Mouse (Mus musculus) kidney, adult 8-10 months (tissue): ENCODE results near the gene St7.

Experiments used
- DNase-seq, 2 experiments: peaks; one replicate each; pipeline ENCODE4 v3.0.0; 2022

St7 gene

GRCm38 (mm10) chr6:17720022-17720421 lies 27.3 kb downstream of the St7 start:
- peak; percentile 27 to 44 for DNase-seq

DNA sequence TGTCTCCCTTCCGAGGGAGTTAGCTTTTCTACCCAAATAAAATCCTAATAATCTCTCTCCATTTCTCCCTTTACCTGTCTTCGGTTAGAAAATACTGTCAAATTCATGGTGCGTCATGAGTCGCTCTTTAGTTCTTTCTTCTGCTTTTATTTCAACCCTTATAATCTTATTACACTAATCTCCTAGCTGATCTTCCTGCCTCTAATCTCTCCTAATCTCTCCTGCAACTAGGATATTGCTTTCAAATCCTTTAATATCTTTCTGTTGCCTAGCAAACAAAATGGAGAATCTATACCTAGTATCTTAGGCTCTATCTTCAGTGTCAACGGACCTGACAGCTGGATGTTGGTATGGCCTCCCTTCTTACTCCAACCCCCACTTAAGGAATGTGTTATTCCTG lies 29.0 kb downstream of the St7 start:
- DNase-seq = no peak

DNA sequence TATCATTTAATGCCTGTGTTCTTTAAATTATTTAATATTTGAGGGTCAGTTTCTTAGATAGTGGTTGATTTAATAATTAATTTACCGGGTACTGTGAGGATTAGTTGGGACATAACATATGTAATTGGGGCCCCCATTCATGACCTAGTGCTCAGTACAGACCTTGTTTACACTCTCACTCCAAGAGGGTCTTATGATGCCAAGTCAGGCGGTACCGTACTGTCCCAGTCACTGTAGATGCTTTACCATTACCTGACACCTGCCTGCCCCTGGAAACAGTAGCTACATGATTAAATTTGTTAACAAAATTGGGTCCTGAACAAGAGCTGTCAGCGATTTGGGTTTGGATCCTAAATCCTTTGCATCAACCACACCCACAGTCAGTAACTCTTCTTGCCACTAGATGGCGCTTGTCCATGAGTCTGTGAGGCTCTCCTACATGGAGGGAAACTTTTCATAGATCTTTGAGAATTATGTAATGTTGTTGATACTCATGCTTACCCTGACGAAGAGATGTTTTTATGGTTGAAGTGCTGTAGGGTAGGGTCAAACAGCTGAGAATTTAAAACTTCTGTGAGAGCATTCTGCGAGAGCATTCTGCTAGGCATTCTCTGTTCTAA lies 33.2 kb downstream of the St7 start:
- peak; percentile 49 to 60 for DNase-seq

- DNase-seq = no peak
Observed at GRCm38 (mm10) chr6:17727241-17727640, 34.5 kb downstream of the St7 start.

DNA sequence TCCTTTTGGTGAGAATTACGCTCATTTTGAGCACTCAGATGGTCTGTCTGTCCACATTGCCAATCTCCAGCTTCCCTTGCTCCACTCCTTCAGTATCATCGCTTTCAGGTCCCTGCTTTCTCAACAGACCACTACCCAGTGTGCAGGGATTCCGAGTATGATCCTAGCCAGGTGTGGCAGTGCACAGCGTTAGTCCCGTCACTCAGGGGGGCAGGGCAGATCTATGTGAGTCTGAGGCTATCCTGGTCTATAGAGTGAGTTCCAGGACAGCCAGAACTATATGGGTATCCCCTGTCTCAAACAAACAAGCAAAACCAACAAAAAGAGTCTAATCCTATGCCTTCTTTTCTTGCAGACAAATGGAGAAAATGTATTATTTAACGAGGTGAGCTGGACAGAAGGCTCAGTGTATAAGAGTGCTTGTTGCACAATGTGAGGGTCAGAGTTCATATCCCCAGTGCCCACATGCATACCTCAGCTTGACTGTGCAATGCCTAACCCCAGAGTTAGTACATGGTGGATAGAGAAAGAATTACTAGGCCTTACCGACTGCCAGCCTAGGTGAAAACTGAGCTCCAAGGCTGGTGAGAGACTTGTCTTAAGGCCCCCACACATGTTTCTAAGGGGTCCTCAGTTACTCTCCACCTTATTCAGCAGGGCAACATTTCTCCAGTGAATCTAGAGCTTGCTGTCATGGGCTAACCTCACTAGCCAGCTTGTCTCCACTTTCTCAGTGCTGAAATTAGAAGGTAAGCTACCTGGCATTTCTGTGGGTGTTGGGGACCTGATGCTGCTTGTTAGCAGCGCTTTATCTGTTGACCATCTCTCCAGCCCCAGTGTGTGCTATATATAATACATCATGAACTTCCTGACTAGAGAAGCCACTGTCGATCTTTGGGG lies 35.4 kb downstream of the St7 start:
- no peak for DNase-seq

- DNase-seq = no peak
Observed at GRCm38 (mm10) chr6:17730122-17730521, 37.4 kb downstream of the St7 start.

- DNase-seq = no peak
Observed at GRCm38 (mm10) chr6:17731694-17732093, 39.0 kb downstream of the St7 start.

DNA sequence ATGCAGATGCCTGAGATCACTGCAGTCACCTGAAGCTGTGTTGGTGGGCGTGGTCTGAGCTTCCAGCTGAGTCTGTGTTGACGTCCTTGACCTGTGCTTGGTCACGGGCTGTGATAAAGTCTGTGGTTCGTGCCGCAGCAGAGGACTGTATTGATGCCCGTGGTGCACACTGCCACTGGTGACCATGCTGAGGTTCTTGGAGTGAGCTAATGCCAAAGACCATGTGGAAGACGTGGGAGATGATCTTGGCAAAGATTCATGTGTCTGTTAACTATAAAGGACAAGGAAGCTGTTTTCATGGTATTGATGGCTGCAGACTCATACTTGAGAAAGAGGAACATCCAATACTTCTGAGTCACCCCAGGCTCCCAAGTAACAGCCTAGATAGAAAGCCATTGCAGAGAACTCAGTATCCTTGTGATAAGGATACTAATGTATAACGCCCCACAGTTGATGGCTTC lies 41.2 kb downstream of the St7 start:
- no peak for DNase-seq

DNA sequence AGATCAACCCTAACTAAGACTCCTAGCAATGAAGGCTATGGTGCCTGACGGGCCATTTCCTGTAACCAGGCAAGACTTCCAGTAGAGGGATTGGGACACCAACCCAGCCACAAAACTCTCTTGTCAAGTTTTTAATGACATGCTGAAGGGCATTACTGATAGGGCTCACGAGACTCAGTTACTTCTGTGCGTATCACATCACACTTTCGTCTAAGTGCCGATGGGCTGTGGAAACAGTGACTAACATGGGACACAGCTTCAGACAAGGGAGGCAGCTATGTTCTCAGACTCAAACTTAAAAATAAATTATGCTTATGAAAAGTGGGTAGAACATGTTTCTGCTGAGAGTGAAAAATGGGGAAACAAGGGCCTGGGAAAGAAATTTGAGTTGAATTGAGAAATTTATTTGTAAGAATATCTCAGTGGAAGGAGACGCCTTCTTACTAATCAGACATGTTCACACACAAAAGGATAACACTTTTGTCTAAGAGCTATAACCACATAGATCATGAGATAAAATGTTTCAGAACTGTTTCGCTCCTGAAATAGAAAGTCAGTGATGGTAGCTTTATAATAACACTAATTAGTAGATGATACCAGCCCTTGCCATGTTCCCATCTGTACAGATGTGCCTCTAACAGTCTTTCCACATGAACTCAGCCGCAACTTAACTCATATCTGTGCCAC lies 44.7 kb downstream of the St7 start:
- DNase-seq = no peak

DNA sequence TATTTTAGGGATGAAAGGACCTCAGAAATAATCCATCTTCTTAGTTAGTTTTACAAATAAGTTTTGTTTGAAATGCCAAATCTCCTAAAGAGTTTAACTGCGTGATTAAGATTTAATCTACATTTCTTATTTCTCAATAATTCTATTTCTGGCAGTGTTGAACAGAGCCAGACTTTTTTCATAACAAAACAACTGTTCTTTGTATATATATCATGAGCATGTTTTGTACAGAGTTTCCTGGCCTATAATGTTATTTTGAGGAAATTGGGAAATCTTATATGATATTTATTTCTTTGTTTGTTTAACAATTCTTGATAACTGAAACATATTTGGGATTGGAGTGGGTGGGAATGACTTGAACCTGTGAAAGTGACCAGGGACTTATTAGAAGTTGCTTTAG lies 47.4 kb downstream of the St7 start:
- no peak for DNase-seq

DNA sequence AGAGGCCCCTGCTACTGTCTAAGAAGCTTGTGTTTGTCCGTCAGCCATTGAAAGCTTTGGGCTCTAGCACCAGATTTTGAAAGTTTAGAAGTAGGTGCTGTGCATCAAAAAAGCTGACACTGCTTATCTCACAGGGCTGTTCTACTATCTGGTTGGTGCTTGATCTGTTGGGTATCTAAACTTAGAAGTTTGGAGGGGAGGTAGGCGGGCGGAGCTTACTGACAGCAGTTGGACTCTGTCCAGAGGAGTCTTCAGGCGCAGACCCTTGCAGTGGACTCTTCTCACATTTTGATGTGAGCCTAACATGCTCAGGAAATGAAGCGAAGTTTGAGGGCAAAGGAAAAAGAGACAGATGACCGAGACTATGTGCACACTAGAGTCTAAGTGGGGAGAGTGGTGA lies 48.9 kb downstream of the St7 start:
- DNase-seq = no peak

DNA sequence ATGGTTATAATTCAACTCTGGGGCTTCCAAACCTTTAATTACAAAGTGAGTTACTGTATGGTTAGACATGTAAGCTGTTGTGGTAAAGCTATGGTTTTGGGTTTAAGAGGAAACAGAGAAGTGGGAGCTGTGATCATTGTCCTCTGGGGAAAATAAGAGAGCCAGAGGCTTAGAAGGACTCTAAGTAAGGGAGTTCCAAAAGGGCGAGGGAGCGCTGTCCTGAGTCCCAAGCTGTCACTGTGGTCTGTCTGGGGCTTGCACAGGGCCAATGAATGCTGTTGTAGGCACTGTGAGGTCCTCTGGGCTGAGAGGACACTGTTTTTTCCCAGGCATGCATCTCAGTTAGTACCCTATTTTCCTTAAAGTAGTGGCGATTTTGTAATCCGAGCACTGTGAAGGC lies 49.5 kb downstream of the St7 start:
- DNase-seq = no peak

DNA sequence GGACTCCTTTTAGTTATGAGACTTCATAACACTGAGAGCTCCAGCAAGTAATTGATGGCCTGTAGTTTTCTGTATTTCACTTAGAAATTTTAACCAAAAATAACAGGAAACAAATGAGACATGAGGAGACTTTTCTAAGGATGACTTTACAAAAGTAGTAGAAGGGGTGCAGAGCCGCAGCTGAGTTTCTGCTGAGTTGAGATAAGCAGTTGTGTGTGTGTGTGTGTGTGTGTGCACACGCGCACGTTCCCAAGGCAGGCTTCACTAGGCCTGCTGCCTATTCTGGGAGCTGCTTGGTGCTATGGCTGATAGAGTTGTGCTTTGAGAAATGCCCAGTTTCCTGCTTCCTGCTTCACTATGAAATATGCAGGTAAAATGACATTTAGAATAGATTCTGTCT lies 50.6 kb downstream of the St7 start:
- no peak for DNase-seq

DNA sequence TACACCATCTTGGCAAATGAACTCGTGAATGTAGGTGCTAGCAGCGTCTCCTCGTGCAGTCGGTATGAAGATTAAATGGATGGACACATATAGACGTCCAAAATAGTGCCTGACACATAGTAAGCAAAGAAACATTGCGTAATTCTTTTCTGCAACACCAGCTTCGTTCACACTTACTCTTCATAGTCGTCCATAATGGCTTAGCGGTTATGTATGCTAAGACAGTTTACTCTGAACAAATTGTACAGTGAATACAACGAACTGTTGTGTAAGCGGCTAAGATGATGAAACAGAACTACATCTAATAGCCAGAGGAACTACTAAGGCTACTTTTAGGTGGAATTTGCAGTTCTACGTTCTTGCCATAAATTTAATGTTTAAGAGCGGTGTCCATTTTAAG lies 55.0 kb downstream of the St7 start:
- no peak for DNase-seq

DNA sequence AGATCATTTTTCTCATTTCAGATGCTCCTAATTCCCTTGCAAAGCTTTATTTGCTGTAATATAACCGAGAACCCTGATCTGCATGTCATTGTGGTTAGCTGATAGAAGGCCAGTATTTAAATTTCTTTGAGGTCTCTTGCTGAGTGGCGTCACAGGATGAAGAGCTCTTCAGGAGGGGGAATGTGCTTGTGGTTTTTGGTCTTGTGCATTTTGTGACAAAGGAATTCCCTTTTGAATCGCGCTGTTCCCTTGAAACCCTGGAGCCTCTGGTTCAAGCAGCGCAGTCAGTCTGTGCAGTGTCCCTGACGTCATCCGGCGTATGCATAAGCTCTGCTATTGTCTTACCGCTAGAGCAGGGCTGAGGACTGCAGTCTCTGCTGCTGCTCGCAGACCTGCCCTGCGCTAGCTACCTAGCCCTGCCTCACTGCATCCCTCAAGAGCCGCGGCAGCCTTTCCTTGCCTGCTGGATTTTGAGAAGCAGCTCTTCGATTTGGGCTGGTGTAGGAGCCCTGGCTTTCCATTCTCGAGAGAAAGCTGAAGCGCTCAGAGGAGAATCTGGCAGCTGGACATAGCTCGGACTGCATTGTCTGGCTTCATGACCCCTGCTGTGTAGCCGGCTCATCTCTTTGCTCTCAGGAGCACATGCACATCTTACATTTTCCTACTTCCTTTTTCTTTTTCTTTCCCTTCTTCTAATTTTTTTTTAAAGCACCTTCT lies 56.3 kb downstream of the St7 start:
- DNase-seq = peak; percentile 5 to 23

DNA sequence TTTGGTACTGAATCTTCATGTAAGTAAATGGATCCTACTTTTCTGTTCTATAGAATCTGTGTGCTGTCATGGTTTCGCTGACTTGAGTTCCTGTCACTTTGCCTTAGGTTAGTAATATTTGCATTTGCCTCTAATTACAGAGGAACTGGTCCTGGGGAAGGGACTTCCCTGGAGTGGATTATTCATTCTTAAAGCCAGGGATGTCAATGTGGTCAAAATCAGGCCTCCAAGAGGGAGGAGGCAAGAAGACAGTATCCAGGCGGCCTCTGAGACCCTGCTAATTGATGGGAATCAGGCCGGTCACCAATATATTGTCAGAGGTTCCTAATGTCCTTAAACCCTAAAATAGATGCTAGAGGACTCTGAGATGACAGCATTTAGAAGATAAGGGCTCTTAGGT lies 56.9 kb downstream of the St7 start:
- DNase-seq = no peak

- no peak for DNase-seq
Observed at GRCm38 (mm10) chr6:17750041-17750660, 57.4 kb downstream of the St7 start.

DNA sequence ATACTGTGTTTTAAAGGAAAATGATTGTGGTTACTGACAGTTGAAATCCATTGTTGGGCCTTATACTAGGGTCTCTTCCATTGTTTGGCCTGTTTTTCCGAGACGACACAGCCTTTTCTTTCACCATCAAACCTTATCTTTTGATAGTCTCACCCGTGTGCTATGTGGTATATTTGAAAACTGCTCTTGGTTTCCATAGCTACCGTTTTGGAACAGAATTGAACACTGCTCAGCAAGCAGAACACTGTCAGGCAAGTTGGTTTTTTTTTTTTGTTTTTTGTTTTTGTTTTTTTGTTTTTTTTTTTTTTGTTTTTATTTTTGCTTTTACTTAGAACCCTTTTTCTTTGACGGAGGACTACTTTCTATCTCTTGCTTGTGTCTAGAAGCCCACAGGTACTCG lies 58.2 kb downstream of the St7 start:
- no peak for DNase-seq

DNA sequence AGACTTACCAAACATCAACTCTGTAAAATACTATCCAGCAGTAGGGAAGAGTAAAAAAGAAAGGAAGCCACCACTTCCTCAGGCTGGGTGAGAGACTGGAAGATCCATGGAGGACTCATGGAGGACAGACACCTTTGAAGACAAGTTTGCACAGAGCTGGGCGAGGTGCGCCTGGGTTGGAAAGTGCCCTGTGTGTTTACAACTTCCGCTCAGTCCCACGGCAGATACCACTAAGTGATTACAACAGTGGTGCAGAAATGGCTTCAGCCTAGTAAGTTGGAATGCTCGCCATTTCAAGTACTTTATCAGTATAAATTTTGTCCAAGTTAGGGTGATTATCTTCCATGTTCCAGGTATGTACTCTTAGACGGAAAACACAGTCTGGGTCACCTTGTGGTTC lies 63.2 kb downstream of the St7 start:
- no peak for DNase-seq

DNA sequence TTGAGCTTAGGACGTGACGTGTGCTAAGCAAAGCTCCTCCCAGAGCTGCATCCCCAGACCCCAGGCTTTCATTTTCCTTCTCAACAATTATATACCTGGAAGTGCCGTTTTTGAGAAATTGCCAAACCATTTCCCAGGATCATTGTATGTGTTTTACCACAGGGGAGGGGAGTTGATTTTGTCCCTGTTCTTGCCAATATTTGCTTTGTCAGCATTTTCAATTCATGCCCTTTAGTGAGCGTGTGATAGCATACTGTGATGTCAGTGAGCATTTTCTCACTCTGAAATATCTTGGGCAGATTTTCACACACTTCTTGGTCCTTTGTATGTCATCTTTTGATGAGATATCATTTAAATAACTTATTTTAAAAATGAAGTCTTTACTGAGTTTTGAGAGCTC lies 65.8 kb downstream of the St7 start:
- no peak for DNase-seq

DNA sequence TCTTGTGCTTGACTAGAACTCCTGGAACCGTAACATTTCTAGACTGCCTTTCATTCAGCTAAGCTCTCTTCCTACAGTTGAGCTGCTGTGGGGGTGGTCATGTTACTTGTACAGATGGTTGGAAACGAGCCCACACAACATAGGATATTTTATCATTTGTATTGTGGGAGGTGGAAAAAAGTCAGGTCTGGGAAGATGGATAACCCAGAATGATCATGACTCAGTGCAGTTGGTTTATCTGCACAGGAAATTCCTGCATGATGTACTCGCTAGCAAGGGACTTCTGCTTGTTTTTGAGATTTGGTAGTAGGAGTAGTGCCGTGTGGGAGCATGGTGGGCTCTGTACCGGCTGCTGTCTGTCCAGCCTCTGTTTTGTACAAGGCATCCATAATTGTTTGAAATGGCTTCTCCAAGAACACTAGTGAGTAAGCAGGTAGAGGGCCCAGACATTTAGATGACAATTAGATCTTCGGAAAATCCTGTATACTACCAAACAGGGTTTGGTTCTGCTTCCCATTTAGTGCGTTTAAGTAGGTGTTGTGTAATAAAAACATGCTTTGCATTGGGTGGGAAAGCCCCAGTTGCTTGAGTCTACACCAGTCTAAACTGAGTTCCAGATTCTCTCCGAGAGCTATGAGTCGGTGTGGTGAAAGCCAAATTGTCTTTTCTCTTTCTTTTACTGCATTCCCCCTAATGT lies 71.4 kb downstream of the St7 start:
- no peak for DNase-seq

- no peak for DNase-seq
Observed at GRCm38 (mm10) chr6:17764660-17764998, 71.9 kb downstream of the St7 start.
